Mouse (Mus musculus): ENCODE measurements at regions not wholly inside any gene's neighbourhood (a gene's known extent, or its start where the extent isn't known, plus 50 kb on each side); places are given as distances from the start of the nearest gene placed in this dataset.

DNA sequence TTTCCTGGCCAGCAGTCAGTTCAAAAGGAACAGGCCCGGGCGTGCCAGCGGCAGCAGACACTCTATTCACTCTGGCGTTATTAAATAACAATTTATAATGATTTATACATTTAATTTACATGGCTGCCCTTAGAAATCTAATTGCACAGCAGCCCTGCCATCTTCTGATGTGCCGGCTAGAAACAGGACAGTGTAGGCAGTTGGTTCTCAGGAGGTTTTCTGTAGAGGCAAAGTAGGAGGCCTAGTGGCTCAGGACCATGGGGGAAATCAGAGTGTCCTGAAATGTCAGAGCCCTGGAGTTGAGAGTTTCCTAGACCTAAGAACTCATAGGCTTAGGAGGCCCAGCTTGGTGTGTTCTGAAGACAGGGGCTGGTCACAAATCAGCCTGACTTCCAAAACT, 225.2 kb upstream of the Foxq1 start:
- no peak for DNase-seq (ENCODE audit: low spot score in 2 of 2)

DNA sequence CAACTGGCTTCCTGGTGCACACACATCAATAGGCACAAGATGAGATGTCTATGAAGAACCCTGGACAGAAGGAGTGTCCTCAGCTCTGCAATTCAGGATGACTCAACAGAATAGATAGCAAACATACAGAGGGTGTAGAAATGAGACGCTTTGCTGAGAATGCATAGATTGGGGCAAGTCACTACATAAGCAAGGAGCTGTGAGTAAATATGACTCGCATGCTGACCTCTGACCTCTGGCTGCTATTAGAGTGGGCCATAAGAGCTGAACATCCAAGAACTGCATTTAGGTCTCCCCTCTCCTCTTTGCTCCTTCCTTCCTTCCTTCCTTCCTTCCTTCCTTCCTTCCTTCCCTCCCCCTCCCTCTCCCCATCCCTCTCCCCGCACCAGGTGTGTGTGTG, 221.0 kb upstream of the Foxq1 start:
- DNase-seq (ENCODE audit: low spot score in 2 of 2), result no peak

DNA sequence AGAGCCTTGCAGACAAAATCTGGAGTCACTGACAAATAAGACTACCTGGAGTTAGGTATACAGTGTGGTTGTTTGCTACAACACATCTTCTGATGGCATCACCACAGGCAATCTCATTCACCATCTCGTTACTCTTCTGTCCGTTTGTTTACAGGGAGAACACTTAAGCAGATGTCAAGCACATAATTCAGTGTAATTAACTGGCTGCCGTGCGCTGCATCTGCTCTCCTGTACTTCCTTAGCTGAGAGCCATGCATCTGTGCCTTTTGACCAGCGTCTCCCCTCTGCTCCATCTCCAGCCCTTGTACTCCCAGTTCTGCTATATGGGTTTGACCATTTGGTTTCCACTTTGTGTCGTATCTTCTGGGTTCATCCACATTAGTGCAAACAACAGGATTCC, 218.3 kb upstream of the Foxq1 start:
- no peak for DNase-seq (ENCODE audit: low spot score in 2 of 2)

DNA sequence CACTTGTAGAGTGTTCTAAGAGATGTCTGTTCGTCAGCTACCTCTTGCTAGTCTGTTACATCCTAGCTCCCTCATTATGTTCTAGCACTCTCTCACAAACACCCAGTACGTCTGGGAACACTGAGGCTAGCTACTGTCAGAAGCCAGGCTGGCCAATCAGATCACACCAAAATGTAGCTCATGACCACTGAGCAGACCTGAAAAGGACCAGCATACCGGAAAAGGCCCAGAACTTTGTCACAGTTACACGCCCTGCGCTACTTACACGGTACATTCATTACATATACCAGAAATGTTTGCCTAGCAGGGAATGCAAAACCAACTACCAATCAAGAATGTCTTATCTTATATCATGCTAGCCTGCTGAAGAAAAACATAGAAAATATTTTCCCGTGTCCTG, 216.5 kb upstream of the Foxq1 start:
- no peak for DNase-seq (ENCODE audit: low spot score in 2 of 2)

DNA sequence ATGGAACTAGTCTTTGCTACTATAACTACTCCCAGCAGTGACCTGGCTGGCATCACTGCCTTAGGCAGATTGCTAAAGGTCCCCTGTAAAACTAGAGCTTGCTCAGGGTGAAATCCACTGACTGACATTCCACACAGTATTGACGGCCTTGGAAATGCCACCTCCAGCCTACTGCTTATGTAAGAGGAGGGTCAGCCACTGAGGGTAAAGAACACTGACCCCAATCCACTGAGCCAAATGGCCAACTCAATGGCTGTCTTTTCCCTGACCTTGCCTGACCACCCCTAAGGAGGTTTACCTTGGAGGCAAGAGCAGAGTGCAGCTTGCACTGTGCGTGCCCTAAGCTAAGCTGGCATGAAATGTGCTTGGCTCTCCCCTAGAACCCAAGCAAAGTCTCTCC, 216.0 kb upstream of the Foxq1 start:
- DNase-seq (ENCODE audit: low spot score in 2 of 2), result no peak

DNA sequence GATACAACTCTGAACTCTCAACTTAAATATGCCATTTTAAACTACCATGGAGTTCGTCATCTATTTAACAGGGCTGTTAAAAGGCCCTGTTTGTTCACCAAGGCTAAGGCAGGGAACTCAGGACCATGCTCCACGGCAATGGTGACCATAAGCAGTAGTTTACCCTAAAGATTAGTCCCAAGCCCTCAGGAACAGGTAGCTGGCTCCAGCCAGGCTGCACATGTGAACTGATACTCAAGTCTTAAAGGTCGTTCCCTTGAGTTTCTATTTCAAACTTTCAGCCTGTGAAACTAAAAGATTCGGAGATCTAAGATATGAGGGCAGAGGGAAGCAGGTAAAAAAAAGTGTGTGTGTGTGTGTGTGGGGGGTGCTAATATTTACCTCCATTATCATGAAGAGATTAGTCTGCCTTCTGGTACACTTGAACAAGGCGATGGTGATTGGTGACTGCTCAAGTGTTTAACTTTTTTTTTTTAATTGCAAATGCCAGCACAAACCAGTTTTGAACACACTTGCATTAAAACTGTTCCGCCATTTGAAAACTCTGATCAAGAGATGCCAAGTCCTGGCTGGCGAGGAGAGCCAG, 215.5 kb upstream of the Foxq1 start:
- no peak for DNase-seq (ENCODE audit: low spot score in 2 of 2)

DNA sequence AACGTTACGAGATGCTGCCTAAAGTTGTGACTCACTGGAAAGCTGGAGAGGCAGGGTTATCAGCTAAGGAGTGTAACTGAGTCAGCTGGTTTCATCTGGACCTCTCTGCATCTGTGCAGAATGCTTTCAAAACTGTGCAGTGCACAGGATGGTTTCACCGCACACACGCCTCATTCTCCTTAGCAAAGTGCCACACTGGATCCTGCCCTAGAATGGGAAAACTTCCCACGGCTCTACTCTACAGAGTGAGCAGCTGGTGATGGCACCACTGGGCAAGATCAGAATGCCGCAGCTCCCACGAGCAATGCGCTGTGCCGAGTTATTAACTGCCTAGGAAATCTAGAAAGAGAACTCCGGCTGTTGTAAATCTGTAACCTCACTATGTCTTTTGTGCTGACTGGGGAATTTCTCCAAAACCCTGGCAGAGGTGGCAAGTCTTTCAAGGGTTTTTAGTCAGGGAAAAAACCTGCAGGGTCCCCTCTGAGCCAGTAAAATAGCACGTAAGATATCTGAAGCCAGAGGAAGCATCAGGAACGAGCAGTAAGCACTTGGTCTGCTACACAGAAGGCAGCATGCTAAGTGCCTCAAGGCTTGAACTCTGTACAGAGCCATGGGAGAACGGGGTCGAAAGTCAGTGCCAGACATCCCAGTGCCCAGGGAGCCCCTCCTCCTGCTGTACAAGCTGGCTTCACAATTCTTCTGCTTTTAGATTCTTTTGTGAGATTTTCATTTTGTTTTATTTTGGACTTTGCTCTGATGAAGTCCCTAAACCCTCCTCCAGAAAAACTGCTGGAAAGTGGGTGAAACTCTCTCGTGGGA, 214.4 kb upstream of the Foxq1 start:
- DNase-seq (ENCODE audit: low spot score in 2 of 2), result peak; percentile 9 to 25

DNA sequence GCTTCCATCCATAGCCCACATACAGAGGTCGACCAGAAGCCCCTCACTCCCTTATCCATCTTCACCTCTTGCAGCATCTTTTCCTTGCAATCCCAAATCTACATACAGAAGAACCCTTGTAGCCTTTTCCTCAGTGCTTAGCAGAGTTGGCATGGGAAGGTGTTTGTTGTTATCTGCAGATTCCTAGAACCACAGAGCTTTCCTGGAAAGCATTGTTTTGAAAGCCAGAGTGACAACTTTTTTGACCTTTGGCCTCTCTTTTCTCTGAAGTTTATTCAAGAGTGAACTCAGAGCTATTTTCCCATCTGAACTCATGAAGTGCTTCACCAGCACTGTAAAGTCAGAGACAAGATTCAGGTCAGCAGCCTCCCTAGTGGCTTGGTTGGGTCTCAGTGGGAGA, 209.7 kb upstream of the Foxq1 start:
- no peak for DNase-seq (ENCODE audit: low spot score in 2 of 2)

DNA sequence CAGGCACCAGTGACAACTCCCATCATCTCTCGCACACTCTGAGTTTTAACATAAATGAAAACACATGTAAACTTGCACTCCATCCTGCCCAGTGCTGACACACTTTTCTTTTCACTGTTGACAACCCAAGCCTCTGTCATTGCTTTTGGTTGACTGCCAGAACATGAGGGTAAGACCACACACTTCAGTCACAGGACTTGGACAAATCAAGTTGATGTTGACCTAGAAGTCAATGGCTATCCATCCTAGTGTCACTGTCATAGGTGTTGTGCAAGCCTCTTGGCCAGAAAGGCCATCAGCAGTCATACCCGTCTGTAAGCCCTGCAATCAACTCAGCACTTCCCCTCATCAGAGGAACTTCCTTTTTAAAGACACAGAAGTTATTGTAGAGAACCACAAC, 208.9 kb upstream of the Foxq1 start:
- DNase-seq (ENCODE audit: low spot score in 2 of 2), result no peak

DNA sequence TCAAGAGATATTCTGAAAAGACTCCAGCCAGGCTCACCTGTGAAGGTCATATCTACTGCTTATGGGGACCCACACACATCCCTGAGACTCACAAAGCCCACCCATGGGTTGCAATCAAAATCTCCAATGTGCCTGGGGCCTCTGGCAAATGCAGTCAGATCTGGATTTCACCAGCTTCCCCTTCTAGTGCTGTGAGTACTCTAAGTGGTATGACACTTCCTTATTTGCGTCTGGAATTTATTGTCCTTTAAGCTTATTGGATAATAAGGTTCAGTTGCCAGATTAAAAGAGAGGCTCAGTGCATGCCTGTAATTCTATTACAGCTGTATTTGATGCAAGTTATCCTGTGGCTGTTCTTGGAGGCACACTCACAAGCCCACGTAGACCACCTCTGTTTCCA, 206.3 kb upstream of the Foxq1 start:
- no peak for DNase-seq (ENCODE audit: low spot score in 2 of 2)

DNA sequence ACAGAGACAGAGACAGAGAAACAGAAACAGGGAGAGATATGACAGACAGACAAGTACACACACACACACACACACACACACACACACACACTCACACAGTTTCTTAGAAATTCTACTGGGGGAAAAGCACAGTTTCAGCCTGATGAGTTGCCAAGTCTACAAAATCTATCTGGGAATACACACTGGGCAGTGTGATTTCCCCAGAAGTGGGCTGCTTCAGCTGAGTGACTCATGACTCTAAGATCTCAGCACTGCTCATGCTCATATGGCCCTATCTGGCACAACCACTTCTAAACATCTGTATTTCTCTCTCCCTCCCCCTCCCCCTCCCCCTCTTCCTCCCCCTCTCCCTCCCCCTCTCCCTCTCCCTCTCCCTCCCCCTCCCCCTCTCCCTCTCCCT, 204.5 kb upstream of the Foxq1 start:
- DNase-seq (ENCODE audit: low spot score in 2 of 2), result peak in 1 of 2 experiments; percentile 16

DNA sequence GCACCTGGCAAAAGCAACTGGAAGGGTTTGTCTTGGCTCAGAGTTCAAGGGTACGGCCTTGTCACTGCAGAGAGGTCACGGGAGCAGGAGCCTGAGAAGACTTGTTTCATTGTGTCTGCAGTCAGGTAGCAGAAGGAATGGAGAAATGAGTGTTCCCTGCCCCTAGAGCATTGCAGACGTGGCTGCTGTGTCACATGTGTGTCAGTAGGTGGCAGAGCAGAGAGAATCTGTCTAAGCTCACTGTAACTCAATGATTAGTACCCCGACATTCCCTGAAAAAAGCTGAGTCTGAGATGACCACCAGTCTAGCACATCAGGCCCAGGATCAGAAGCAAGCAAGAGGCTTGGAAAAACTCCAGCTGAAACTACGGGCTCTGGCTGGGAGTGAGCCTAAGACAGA, 203.1 kb upstream of the Foxq1 start:
- no peak for DNase-seq (ENCODE audit: low spot score in 2 of 2)

DNA sequence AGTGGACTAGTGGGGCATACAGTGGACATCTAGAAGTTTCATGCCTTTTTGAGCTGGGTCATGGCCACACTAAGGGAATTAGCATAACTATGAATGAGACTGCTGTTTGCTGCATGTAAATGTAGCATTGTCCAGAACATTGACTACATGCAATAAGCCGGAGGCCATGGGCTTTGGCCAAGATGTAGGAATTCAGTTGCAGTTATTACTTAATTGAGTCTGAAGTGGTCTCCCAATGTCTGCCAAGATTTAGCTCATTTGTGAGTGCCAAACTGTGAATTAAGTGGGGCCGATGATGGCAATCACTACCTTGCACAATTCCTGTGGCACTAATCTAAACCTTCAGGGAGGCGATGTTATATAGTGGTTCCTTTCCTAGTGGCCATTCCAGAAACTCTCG, 196.6 kb upstream of the Foxq1 start:
- no peak for DNase-seq (ENCODE audit: low spot score in 2 of 2)

DNA sequence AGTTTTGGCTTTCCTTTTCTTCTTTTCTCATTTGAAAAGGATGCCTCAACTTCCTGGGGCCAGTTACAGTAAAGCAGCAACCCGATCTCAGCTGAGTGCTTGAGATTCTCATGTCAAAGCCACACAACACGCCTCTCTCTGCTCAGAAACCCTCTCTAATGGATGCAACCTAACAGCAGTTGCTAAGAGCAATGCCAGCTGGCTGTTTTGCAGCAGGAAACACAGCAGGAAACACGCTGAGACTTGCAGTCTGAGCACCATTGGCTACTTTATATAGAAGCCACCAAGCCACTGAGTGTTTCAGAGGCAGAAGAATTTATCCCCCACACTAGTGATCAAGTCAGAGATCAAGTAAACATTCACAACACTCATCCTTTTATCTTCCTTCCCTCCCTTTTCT, 193.5 kb upstream of the Foxq1 start:
- no peak for DNase-seq (ENCODE audit: low spot score in 2 of 2)

DNA sequence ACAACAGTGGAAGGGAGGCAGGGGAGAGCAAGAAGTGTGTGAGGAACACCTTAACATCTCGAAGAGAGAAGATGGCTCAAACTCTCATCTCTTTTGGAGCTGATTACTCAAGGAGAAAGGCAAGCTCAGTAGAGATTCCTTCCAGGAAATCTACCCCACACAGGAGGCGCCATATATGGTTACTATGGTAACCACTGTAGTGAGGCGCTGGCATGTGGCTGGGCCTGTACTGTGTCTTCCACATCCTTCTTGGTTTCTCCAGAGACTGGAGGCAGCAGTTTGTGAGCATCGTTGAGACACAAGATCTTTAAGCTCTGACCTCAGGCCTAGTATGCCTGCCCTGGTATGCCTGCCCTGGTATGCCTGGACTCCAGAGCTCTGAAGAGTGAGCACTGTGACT, 191.6 kb upstream of the Foxq1 start:
- peak in 1 of 2 experiments; percentile 23 for DNase-seq (ENCODE audit: low spot score in 2 of 2)

DNA sequence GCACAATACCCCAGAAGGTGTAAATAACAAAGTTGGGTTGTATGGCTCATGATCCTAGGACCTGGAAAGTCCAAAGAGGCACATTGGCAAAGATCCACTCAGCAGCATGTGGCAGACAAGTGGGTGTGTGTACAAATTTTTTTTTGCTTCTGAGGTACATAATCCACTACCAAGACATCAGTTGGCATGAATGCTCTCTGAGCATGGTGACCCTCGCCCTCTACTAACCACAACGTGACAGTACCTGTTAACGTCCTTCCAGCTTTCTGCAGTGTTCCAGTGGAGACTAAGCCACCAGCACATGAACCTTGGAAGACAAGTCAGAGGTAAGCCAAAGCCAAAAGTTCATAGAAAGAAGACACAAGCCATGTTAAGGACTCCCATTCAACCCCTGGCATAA, 188.7 kb upstream of the Foxq1 start:
- no peak for DNase-seq (ENCODE audit: low spot score in 2 of 2)

DNA sequence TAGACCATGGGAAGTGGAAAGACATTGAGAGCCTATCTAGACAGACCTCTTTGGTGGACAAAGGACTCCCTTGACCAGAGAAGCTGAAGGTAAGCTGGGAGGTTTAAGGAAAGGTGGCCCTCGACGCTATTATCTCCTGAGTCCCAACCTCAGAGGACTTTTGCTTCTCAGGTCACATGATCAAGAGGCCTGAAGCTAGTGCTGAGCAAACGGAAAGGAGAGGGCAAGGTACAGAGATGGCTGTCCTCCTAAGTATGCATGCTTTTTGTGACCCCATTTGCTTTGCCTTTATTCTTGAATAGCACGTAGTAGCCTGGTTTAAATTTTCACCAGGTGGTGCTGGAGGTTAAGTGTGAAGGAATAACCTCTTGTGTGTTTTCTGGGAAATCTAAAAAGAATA, 186.8 kb upstream of the Foxq1 start:
- DNase-seq (ENCODE audit: low spot score in 2 of 2), result no peak

DNA sequence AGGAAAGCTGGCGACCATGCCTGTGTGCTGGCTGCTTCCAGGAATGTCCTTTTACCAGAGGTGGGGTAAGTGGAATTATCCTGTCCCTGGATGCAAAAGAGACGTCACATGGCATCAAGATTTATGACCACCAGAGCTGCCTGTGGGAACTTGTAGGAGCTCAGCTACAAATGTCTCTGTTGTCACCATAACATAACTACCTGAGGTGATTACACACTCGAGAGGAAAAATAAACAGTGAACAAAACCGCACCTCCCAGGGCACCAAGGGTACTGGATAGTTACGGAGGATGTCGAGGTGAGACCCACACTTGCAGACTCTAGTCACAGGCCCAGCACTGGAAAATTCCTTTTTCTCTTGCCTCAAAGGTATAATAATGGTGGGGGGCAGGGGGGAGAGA, 185.1 kb upstream of the Foxq1 start:
- DNase-seq (ENCODE audit: low spot score in 2 of 2), result no peak

DNA sequence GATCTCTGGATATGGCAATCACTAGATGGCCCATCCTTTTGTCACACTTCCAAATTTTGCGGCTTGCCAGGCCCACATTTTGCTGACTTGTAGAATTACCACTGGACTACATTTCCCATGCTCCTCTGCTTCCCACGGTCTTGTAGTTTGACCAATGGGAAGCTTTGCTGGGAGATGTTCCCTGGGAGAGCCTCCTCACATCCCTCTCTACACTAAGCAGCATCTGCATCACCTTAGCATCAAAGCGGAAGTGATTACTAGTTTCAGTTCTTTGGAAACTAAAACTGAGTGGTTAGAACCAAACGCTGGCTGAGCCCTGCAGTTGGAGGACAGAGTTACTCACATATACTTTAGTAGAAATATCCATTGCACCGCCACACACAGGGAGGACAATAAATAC, 181.9 kb upstream of the Foxq1 start:
- no peak for DNase-seq (ENCODE audit: low spot score in 2 of 2)

DNA sequence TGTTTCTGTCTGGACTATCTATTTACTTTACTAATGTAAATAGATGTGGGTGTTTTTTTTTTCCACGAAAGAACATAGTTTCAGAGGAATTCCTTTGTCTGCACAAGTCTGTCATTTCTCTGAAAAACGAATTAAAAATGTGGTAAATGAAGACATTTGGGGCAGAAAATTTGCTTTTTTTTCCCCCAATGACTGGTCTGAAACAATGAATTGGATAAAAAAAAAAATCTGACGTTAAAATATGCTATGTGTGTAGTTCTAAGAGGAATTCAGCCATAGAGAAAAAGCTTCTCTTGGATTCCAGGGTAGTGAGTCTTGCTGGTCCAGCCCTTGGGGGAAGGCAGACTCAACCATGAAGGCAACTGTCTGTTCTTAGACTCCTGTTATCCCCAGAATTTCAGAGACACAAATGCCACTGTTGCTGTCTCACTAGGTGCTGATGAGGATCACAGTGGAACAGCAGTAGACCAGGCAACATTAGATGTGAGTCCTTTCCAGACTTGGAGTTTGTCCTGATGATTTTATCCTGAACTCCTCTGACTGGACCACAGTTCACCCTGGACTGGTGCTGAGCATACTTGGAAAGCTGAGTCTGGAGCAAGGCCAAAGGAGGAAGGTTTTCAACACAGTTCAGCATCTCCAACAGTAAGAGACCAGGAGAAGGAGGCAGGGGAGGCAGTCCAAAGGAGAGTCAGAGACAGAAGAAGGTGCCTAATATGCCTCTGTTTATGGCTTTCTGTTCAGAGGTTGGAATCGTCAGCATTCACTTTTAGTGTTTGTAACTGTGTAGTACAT, 162.3 kb upstream of the Foxq1 start:
- DNase-seq (ENCODE audit: low spot score in 2 of 2), result no peak

DNA sequence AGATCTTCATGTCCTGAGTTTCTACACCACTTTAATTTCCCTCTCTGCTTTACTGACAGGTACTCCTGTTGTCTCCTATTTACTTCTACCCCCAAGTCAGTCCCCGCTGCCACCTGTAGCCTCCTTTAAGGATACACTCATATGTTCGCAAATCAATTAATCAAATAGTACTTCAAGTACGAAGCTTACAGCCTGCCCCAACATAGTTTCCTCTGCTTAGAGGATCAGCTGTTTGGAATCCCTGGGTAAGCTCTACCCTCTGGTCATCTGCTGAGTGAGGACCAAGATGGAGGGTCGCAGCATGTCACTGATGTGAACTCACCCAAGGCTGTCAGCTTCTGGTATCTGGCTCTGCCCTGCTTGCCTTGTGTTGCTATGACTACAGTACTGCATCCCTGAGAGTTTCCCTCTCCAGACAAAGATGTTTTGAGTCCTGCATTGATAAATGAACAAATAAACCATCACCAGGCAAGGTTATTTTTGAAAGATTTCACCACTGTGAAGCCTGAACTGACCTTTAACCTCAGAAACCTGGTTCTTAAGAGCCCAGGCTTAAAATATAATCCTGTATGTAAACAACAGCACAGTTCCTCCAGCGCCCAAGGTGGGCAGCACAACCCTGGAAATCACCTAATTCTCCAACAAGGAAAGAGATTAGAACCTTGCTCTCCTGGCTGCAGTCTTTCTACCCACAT, 159.6 kb upstream of the Foxq1 start:
- no peak for DNase-seq (ENCODE audit: low spot score in 2 of 2)

DNA sequence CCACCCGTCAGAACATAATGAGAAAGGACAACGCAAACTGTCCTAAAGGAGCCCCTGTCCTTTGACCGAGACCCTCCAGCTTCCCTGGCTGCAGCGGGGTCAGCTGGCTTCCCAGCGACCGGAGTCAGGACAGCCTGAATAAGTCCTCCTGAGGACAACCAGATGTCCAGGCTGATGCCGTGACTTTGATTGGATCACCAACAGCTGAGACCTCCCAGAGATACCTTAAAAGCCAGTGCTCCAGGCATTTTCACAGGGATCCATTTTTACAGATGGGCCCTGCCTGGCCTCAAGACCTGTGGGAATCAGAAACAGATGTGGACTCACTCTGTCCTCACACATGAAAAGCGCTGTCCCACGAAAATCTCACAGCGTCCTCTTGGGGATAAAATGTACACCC, 158.7 kb upstream of the Foxq1 start:
- DNase-seq (ENCODE audit: low spot score in 2 of 2), result no peak
